Mouse (Mus musculus): ENCODE results near the gene Tmem168. TPM values are rescaled to one million over a fixed set of nuclear protein-coding genes. Genes with fewer than 3 reads are reported as not detected.

Gene Tmem168
- 38.7 and 39.9 TPM in 2 replicates for polyA plus RNA-seq (2015; fragmentation: Nextera tagmentation; extraction: Ambion mirVana)

- H3K27me3 ChIP-seq (ENCODE audit: control insufficient read depth, insufficient read depth, low read length), result no peaks in the 10 kb centered on the region
- ATAC-seq (ENCODE audit: insufficient read depth, low FRiP score), result peak; percentile 96
- no peaks in the 10 kb centered on the region for H3K36me3 ChIP-seq (ENCODE audit: control insufficient read depth, insufficient read depth, low read length)
- WGBS, result 2% methylated on average over 71 of the region's 71 CpGs
- no peaks in the 10 kb centered on the region for H3K9me3 ChIP-seq (replicated peaks; ENCODE audit: control insufficient read depth, low read length)
- peak within 1 kb of the TSS; percentile 88 for H3K4me3 ChIP-seq (replicated peaks; ENCODE audit: low read length)
- H3K4me2 ChIP-seq (ENCODE audit: low read depth, low read length), result peak within 1 kb of the TSS; percentile 74
- peak within 1 kb of the TSS; percentile 96 for H3K9ac ChIP-seq (ENCODE audit: low read length)
- peaks cover 7% of the 10 kb centered on the region for H3K4me1 ChIP-seq (ENCODE audit: control insufficient read depth, insufficient read depth, low read length)
- H3K27ac ChIP-seq (ENCODE audit: low read length), result peak within 1 kb of the TSS; percentile 98
Measured at GRCm38 (mm10) chr6:13607621-13608493, at the start of gene Tmem168. Gene Tmem168, minus strand, starts transcription at chr6:13608100.

GRCm38 (mm10) chr6:13654081-13654480 lies 46.2 kb upstream of the Tmem168 start:
- no peaks in the 10 kb centered on the region for H3K4me1 ChIP-seq (ENCODE audit: control insufficient read depth, insufficient read depth, low read length)
- H3K36me3 ChIP-seq (ENCODE audit: control insufficient read depth, insufficient read depth, low read length), result 0 out of 2 replicates have a peak, but pooled peaks cover 10% of the 10 kb centered on the region
- H3K9ac ChIP-seq (ENCODE audit: low read length), result no peak overlapping the region
- H3K27me3 ChIP-seq (ENCODE audit: control insufficient read depth, insufficient read depth, low read length), result no peaks in the 10 kb centered on the region
- no peak overlapping the region for H3K4me2 ChIP-seq (ENCODE audit: low read depth, low read length)
- H3K4me3 ChIP-seq (replicated peaks; ENCODE audit: low read length), result no peak overlapping the region
- ATAC-seq (ENCODE audit: insufficient read depth, low FRiP score), result no peak
- no peaks in the 10 kb centered on the region for H3K9me3 ChIP-seq (replicated peaks; ENCODE audit: control insufficient read depth, low read length)
- no peak overlapping the region for H3K27ac ChIP-seq (ENCODE audit: low read length)

- no peak overlapping the region for H3K4me2 ChIP-seq (ENCODE audit: low read depth, low read length)
- no peak overlapping the region for H3K4me3 ChIP-seq (replicated peaks; ENCODE audit: low read length)
- 91% methylated on average over 3 of the region's 3 CpGs for WGBS
- H3K27ac ChIP-seq (ENCODE audit: low read length), result no peak overlapping the region
- H3K9ac ChIP-seq (ENCODE audit: low read length), result no peak overlapping the region
- H3K9me3 ChIP-seq (replicated peaks; ENCODE audit: control insufficient read depth, low read length), result 0 out of 2 replicates have a peak, but pooled peaks cover 4% of the 10 kb centered on the region
- H3K36me3 ChIP-seq (ENCODE audit: control insufficient read depth, insufficient read depth, low read length), result peaks cover 13% of the 10 kb centered on the region
- H3K4me1 ChIP-seq (ENCODE audit: control insufficient read depth, insufficient read depth, low read length), result no peaks in the 10 kb centered on the region
- H3K27me3 ChIP-seq (ENCODE audit: control insufficient read depth, insufficient read depth, low read length), result no peaks in the 10 kb centered on the region
- no peak for ATAC-seq (ENCODE audit: insufficient read depth, low FRiP score)
Measured at GRCm38 (mm10) chr6:13652284-13652683, 44.4 kb upstream of the Tmem168 start.

GRCm38 (mm10) chr6:13650854-13651253 lies 43.0 kb upstream of the Tmem168 start:
- no peak overlapping the region for H3K9ac ChIP-seq (ENCODE audit: low read length)
- H3K4me2 ChIP-seq (ENCODE audit: low read depth, low read length), result no peak overlapping the region
- peaks cover 13% of the 10 kb centered on the region for H3K36me3 ChIP-seq (ENCODE audit: control insufficient read depth, insufficient read depth, low read length)
- 0 out of 2 replicates have a peak, but pooled peaks cover 4% of the 10 kb centered on the region for H3K9me3 ChIP-seq (replicated peaks; ENCODE audit: control insufficient read depth, low read length)
- WGBS, result 98% methylated on average over 3 of the region's 3 CpGs
- no peak overlapping the region for H3K27ac ChIP-seq (ENCODE audit: low read length)
- H3K27me3 ChIP-seq (ENCODE audit: control insufficient read depth, insufficient read depth, low read length), result no peaks in the 10 kb centered on the region
- ATAC-seq (ENCODE audit: insufficient read depth, low FRiP score), result no peak
- no peaks in the 10 kb centered on the region for H3K4me1 ChIP-seq (ENCODE audit: control insufficient read depth, insufficient read depth, low read length)
- no peak overlapping the region for H3K4me3 ChIP-seq (replicated peaks; ENCODE audit: low read length)

GRCm38 (mm10) chr6:13648305-13648704 lies 40.4 kb upstream of the Tmem168 start:
- Histone ChIP-seq H3K27ac (ENCODE audit: low read length) (no peak overlapping the region), H3K4me3 (replicated peaks; ENCODE audit: low read length) (no peak overlapping the region), H3K27me3 (ENCODE audit: control insufficient read depth, insufficient read depth, low read length) (no peaks in the 10 kb centered on the region), H3K9me3 (replicated peaks; ENCODE audit: control insufficient read depth, low read length) (0 out of 2 replicates have a peak, but pooled peaks cover 4% of the 10 kb centered on the region), H3K9ac (ENCODE audit: low read length) (no peak overlapping the region), H3K4me2 (ENCODE audit: low read depth, low read length) (no peak overlapping the region), H3K4me1 (ENCODE audit: control insufficient read depth, insufficient read depth, low read length) (no peaks in the 10 kb centered on the region), H3K36me3 (ENCODE audit: control insufficient read depth, insufficient read depth, low read length) (peaks cover 13% of the 10 kb centered on the region)
- ATAC-seq (ENCODE audit: insufficient read depth, low FRiP score), result no peak

- H3K4me1 ChIP-seq (ENCODE audit: control insufficient read depth, insufficient read depth, low read length), result no peaks in the 10 kb centered on the region
- no peak overlapping the region for H3K4me2 ChIP-seq (ENCODE audit: low read depth, low read length)
- H3K27me3 ChIP-seq (ENCODE audit: control insufficient read depth, insufficient read depth, low read length), result no peaks in the 10 kb centered on the region
- 52% methylated on average over 3 of the region's 3 CpGs for WGBS
- no peak overlapping the region for H3K4me3 ChIP-seq (replicated peaks; ENCODE audit: low read length)
- no peak overlapping the region for H3K27ac ChIP-seq (ENCODE audit: low read length)
- ATAC-seq (ENCODE audit: insufficient read depth, low FRiP score), result peak; percentile 73
- H3K36me3 ChIP-seq (ENCODE audit: control insufficient read depth, insufficient read depth, low read length), result no peaks in the 10 kb centered on the region; the same call in 1 of the 2 replicates
- no peaks in the 10 kb centered on the region for H3K9me3 ChIP-seq (replicated peaks; ENCODE audit: control insufficient read depth, low read length)
- H3K9ac ChIP-seq (ENCODE audit: low read length), result no peak overlapping the region
Measured at GRCm38 (mm10) chr6:13636582-13636989, 28.7 kb upstream of the Tmem168 start.

- ATAC-seq (ENCODE audit: insufficient read depth, low FRiP score), result no peak
- H3K4me3 ChIP-seq (replicated peaks; ENCODE audit: low read length), result no peak overlapping the region
- peaks cover 8% of the 10 kb centered on the region; the same call in 1 of the 2 replicates for H3K36me3 ChIP-seq (ENCODE audit: control insufficient read depth, insufficient read depth, low read length)
- H3K27ac ChIP-seq (ENCODE audit: low read length), result no peak overlapping the region
- WGBS, result 86% methylated on average over 1 of the region's 1 CpGs
- no peak overlapping the region for H3K9ac ChIP-seq (ENCODE audit: low read length)
- no peak overlapping the region for H3K4me2 ChIP-seq (ENCODE audit: low read depth, low read length)
- no peaks in the 10 kb centered on the region for H3K27me3 ChIP-seq (ENCODE audit: control insufficient read depth, insufficient read depth, low read length)
- H3K4me1 ChIP-seq (ENCODE audit: control insufficient read depth, insufficient read depth, low read length), result no peaks in the 10 kb centered on the region
- H3K9me3 ChIP-seq (replicated peaks; ENCODE audit: control insufficient read depth, low read length), result no peaks in the 10 kb centered on the region
Measured at GRCm38 (mm10) chr6:13632571-13632970, 24.7 kb upstream of the Tmem168 start.

- H3K27me3 ChIP-seq (ENCODE audit: control insufficient read depth, insufficient read depth, low read length), result no peaks in the 10 kb centered on the region
- no peaks in the 10 kb centered on the region for H3K9me3 ChIP-seq (replicated peaks; ENCODE audit: control insufficient read depth, low read length)
- peaks cover 8% of the 10 kb centered on the region; the same call in 1 of the 2 replicates for H3K36me3 ChIP-seq (ENCODE audit: control insufficient read depth, insufficient read depth, low read length)
- H3K27ac ChIP-seq (ENCODE audit: low read length), result no peak overlapping the region
- WGBS, result 70% methylated on average over 2 of the region's 2 CpGs
- no peak overlapping the region for H3K4me3 ChIP-seq (replicated peaks; ENCODE audit: low read length)
- H3K4me1 ChIP-seq (ENCODE audit: control insufficient read depth, insufficient read depth, low read length), result no peaks in the 10 kb centered on the region
- H3K9ac ChIP-seq (ENCODE audit: low read length), result no peak overlapping the region
- ATAC-seq (ENCODE audit: insufficient read depth, low FRiP score), result no peak
- H3K4me2 ChIP-seq (ENCODE audit: low read depth, low read length), result no peak overlapping the region
Measured at GRCm38 (mm10) chr6:13630607-13631006, 22.7 kb upstream of the Tmem168 start.

GRCm38 (mm10) chr6:13619618-13620017 lies 11.7 kb upstream of the Tmem168 start:
- Histone ChIP-seq H3K4me1 (ENCODE audit: control insufficient read depth, insufficient read depth, low read length) (no peaks in the 10 kb centered on the region), H3K4me3 (replicated peaks; ENCODE audit: low read length) (no peak overlapping the region), H3K9me3 (replicated peaks; ENCODE audit: control insufficient read depth, low read length) (no peaks in the 10 kb centered on the region), H3K4me2 (ENCODE audit: low read depth, low read length) (no peak overlapping the region), H3K27ac (ENCODE audit: low read length) (no peak overlapping the region), H3K27me3 (ENCODE audit: control insufficient read depth, insufficient read depth, low read length) (no peaks in the 10 kb centered on the region), H3K9ac (ENCODE audit: low read length) (no peak overlapping the region), H3K36me3 (ENCODE audit: control insufficient read depth, insufficient read depth, low read length) (no peaks in the 10 kb centered on the region)
- no peak for ATAC-seq (ENCODE audit: insufficient read depth, low FRiP score)
- 66% methylated on average over 2 of the region's 2 CpGs for WGBS

Measured in stomach, embryonic 16.5 days (tissue).